Mouse (Mus musculus) heart, adult 9 months (tissue): ENCODE measurements around the gene Tgds.
A peak's percentile ranks its signal among the peaks of the same experiment; 100 is the strongest.
"Not testable (repeated sequence)": the region's sequence is repeated elsewhere in the genome, so short reads cannot be mapped to it uniquely, and the experiment has no call there.

Experiments
- DNase-seq, 2 experiments: peaks; one replicate each; pipeline ENCODE4 v3.0.0; 2022; ENCODE audit warnings: low spot score in 2 of 2

Tgds gene

GRCm38 (mm10) chr14:118131931-118132641 is 469 bp downstream of the Tgds start:
- DNase-seq = no peak

- DNase-seq = no peak
Observed at GRCm38 (mm10) chr14:118131472-118131871, 1.1 kb downstream of the Tgds start.

- no peak for DNase-seq
Observed at GRCm38 (mm10) chr14:118126301-118126700, 6.3 kb downstream of the Tgds start.

- DNase-seq = no peak
Observed at GRCm38 (mm10) chr14:118124771-118125170, 7.8 kb downstream of the Tgds start.

- no peak for DNase-seq
Observed at GRCm38 (mm10) chr14:118124129-118124528, 8.4 kb downstream of the Tgds start.

GRCm38 (mm10) chr14:118113116-118113515 is 19.4 kb downstream of the Tgds start:
- DNase-seq = no peak

- DNase-seq = not testable (repeated sequence)
Observed at GRCm38 (mm10) chr14:118107479-118107878, 25.1 kb downstream of the Tgds start.

- no peak for DNase-seq
Observed at GRCm38 (mm10) chr14:118101227-118101990, 31.1 kb downstream of the Tgds start.

- no peak for DNase-seq
Observed at GRCm38 (mm10) chr14:118098265-118098664, 34.3 kb downstream of the Tgds start.

- no peak for DNase-seq
Observed at GRCm38 (mm10) chr14:118089806-118090392, 42.7 kb downstream of the Tgds start.

- peak; percentile 90 to 94 for DNase-seq
Observed at GRCm38 (mm10) chr14:118089215-118089805, 43.2 kb downstream of the Tgds start.

- DNase-seq = peak; percentile 19 to 33
Observed at GRCm38 (mm10) chr14:118088437-118089207, 43.9 kb downstream of the Tgds start.

- DNase-seq = no peak
Observed at GRCm38 (mm10) chr14:118086271-118087035, 46.1 kb downstream of the Tgds start.

GRCm38 (mm10) chr14:118083851-118084250 is 48.7 kb downstream of the Tgds start:
- no peak for DNase-seq

GRCm38 (mm10) chr14:118080606-118081005 is 51.9 kb downstream of the Tgds start:
- DNase-seq = no peak

- peak in 1 of 2 experiments; percentile 20 for DNase-seq
Observed at GRCm38 (mm10) chr14:118070100-118070499, 62.5 kb downstream of the Tgds start.

- peak; percentile 18 to 34 for DNase-seq
Observed at GRCm38 (mm10) chr14:118069439-118070079, 63.0 kb downstream of the Tgds start.
